Mouse (Mus musculus) intestine, embryonic 16.5 days (tissue): ENCODE results near the gene App. TPM values are rescaled to one million over a fixed set of nuclear protein-coding genes. Genes with fewer than 3 reads are reported as not detected.

Experiments
- ATAC-seq: fragments of 200-750 bp; cut with Nextera tagmentation; 2 replicates; pipeline ENCODE4 v1.8.0; 2017; ENCODE audit warnings: moderate TSS enrichment, moderate library complexity
- H3K27ac ChIP-seq: fragments of 300-500 bp; sonication (generic); 2 replicates; pipeline ENCODE4 v1.5.1; 2014; ENCODE audit warnings: mild to moderate bottlenecking, low read length
- H3K27me3 ChIP-seq: fragments of 300-500 bp; sonication (generic); replicated peaks from 2 replicates; pipeline ENCODE4 v1.6.1; 2014; ENCODE audit warnings: low read length, control low read depth, mixed read lengths; ENCODE audit not compliant: control insufficient read depth, insufficient read depth
- H3K36me3 ChIP-seq: fragments of 300-500 bp; sonication (generic); 2 replicates; pipeline ENCODE4 v1.6.1; 2014; ENCODE audit warnings: low read length, control low read depth; ENCODE audit not compliant: control insufficient read depth, insufficient read depth
- H3K4me1 ChIP-seq: fragments of 300-500 bp; sonication (generic); 2 replicates; pipeline ENCODE4 v1.6.1; 2014; ENCODE audit warnings: low read length, control low read depth, mixed read lengths; ENCODE audit not compliant: control insufficient read depth, insufficient read depth
- H3K4me2 ChIP-seq: fragments of 300-500 bp; sonication (generic); 2 replicates; pipeline ENCODE4 v1.6.1; 2014; ENCODE audit warnings: low read depth, low read length, control low read depth
- H3K4me3 ChIP-seq: fragments of 300-500 bp; sonication (generic); 2 replicates; pipeline ENCODE4 v1.5.1; 2014; ENCODE audit warnings: mild to moderate bottlenecking, low read length
- H3K9ac ChIP-seq: fragments of 300-500 bp; sonication (generic); 2 replicates; pipeline ENCODE4 v1.6.1; 2014; ENCODE audit warnings: low read depth, low read length
- H3K9me3 ChIP-seq: fragments of 300-500 bp; sonication (generic); 2 replicates; pipeline ENCODE4 v1.6.1; 2016; ENCODE audit warnings: low read length, control low read depth; ENCODE audit not compliant: control insufficient read depth
- WGBS: fragments of 180-500 bp; shearing (Covaris S2); extraction: QIAGEN DNeasy Blood & Tissue Kit; methylation state at CpG from one replicate; pipeline ENCODE4 v1.1.7; 2014; 5-methylcytosine and 5-hydroxymethylcytosine counted together
- polyA plus RNA-seq: library from polyadenylated mRNA; unstranded; fragments of >200 nt; fragmentation: Nextera tagmentation; extraction: Ambion mirVana; gene quantifications from 2 replicates; pipeline ENCODE4 v1.2.1, GENCODE M21; 2015

The App gene
- polyA plus RNA-seq, 1 experiment from 2014 or later, result 125 TPM

DNA sequence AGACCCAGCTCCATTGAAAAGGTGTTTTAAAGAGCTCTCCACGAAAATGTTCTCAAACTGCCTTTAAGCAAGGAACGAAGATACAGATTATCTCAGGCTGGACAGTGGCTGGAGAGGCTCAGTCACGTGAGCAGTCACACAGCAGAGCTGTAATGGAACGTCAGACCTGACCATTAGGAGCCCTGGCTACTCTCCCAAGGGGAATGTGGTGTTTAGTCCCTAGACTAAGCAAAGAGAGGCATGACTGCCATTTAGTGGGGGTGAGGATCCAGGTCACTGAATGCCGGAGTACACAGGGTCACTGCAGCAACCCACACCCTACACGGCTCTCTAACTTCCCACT lies 199.4 kb downstream of the App start:
- 87% methylated on average over 6 of the region's 6 CpGs for WGBS
- Histone ChIP-seq H3K4me1 (peaks cover 7% of the 10 kb centered on the region), H3K4me2 (no peak overlapping the region), H3K9ac (no peak overlapping the region), H3K27me3 (no peaks in the 10 kb centered on the region), H3K9me3 (no peaks in the 10 kb centered on the region), H3K36me3 (peaks cover 7% of the 10 kb centered on the region), H3K27ac (no peak overlapping the region), H3K4me3 (no peak overlapping the region)
- ATAC-seq, result no peak

- H3K4me1 ChIP-seq, result peaks cover 6% of the 10 kb centered on the region
- H3K27ac ChIP-seq, result no peak overlapping the region
- H3K9ac ChIP-seq, result no peak overlapping the region
- WGBS, result 93% methylated on average over 15 of the region's 15 CpGs
- no peaks in the 10 kb centered on the region for H3K27me3 ChIP-seq
- peaks cover 7% of the 10 kb centered on the region for H3K36me3 ChIP-seq
- H3K4me2 ChIP-seq, result no peak overlapping the region
- no peak overlapping the region for H3K4me3 ChIP-seq
- no peaks in the 10 kb centered on the region for H3K9me3 ChIP-seq
- ATAC-seq, result no peak
Measured at GRCm38 (mm10) chr16:84973446-84974175, 200.0 kb downstream of the App start.

GRCm38 (mm10) chr16:84971535-84972330 lies 201.8 kb downstream of the App start:
- ATAC-seq, result peak; percentile 73
- 40% methylated on average over 16 of the region's 16 CpGs for WGBS
- no peak overlapping the region for H3K9ac ChIP-seq
- no peaks in the 10 kb centered on the region for H3K9me3 ChIP-seq
- H3K27me3 ChIP-seq, result no peaks in the 10 kb centered on the region
- H3K4me1 ChIP-seq, result peaks cover 3% of the 10 kb centered on the region; the same call in 1 of the 2 replicates
- no peak overlapping the region for H3K27ac ChIP-seq
- peaks cover 3% of the 10 kb centered on the region for H3K36me3 ChIP-seq
- H3K4me2 ChIP-seq, result no peak overlapping the region
- H3K4me3 ChIP-seq, result no peak overlapping the region

DNA sequence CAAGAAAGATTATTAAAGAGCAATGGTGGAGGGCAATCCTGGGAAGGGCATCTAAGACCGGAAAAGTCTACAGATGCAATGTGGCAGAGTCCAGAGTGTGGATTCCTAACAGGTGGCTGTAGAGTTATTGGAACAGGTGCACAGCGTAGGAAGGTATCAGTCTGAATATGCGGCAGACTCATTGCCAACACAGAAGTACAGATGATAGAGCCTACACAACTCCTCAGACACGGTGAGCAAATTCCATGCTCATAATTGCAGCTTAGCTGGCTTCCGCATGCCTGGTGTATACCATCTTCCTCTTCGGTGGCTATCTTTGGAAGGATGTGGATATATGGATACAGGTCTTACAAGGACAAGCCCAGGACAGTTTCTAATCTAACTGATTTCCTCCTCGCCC lies 204.5 kb downstream of the App start:
- no peak for ATAC-seq
- peaks cover 3% of the 10 kb centered on the region; the same call in 1 of the 2 replicates for H3K36me3 ChIP-seq
- no peak overlapping the region for H3K4me3 ChIP-seq
- H3K4me1 ChIP-seq, result peaks cover 3% of the 10 kb centered on the region; the same call in 1 of the 2 replicates
- H3K9me3 ChIP-seq, result no peaks in the 10 kb centered on the region
- no peak overlapping the region for H3K27ac ChIP-seq
- 94% methylated on average over 7 of the region's 7 CpGs for WGBS
- H3K9ac ChIP-seq, result no peak overlapping the region
- no peak overlapping the region for H3K4me2 ChIP-seq
- H3K27me3 ChIP-seq, result no peaks in the 10 kb centered on the region

DNA sequence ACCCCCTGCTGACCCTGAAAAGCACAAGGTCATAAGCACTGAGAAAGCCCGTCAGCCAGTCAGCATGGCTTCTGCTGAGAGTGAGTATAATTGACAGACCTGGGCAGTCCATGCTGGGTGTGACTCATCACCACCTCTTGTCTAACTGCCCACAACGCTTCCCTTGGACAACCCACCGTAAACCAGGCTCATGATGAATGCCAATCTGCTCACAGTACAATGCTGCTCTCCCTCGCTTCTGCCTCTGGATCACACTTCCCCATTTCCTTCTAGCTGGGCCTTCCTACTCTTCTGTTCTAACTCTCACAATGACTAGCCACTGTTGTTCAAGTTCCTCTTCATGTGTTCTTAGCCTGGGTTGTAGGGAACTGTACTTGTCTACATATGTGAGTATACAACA lies 206.6 kb downstream of the App start:
- WGBS, result 82% methylated on average over 4 of the region's 4 CpGs
- H3K4me2 ChIP-seq, result no peak overlapping the region
- no peaks in the 10 kb centered on the region for H3K9me3 ChIP-seq
- no peak for ATAC-seq
- H3K27me3 ChIP-seq, result no peaks in the 10 kb centered on the region
- no peak overlapping the region for H3K27ac ChIP-seq
- no peak overlapping the region for H3K4me3 ChIP-seq
- H3K4me1 ChIP-seq, result peaks cover under 1% of the 10 kb centered on the region; the same call in 1 of the 2 replicates
- H3K9ac ChIP-seq, result no peak overlapping the region
- H3K36me3 ChIP-seq, result no peaks in the 10 kb centered on the region

- Histone ChIP-seq H3K4me1 (no peaks in the 10 kb centered on the region), H3K36me3 (no peaks in the 10 kb centered on the region), H3K27me3 (no peaks in the 10 kb centered on the region), H3K4me3 (no peak overlapping the region), H3K4me2 (no peak overlapping the region), H3K9me3 (no peaks in the 10 kb centered on the region), H3K9ac (no peak overlapping the region), H3K27ac (no peak overlapping the region)
- 68% methylated on average over 13 of the region's 13 CpGs for WGBS
- ATAC-seq, result no peak
Measured at GRCm38 (mm10) chr16:84966096-84966495, 207.5 kb downstream of the App start.

DNA sequence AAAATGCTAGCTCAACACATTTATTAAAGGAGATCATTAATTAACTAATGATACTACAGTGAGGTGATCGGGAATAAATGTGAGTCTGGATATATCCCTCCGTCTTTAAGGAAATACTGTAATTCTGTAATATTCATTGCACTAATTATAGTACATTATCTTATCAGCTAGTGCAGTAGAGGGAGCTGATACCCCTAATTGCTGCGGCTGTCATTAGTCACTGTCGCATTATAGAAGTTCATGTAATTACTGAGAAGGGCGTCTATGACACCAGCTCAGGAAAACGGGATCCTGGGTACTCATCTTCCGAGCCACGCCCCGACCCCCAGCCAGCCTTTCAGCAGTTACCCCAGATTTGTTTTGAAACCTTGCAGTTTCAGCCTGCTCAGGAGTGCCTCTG lies 209.6 kb downstream of the App start:
- no peak overlapping the region for H3K27ac ChIP-seq
- no peak overlapping the region for H3K4me2 ChIP-seq
- H3K27me3 ChIP-seq, result no peaks in the 10 kb centered on the region
- H3K36me3 ChIP-seq, result 0 out of 2 replicates have a peak, but pooled peaks cover 4% of the 10 kb centered on the region
- no peak overlapping the region for H3K9ac ChIP-seq
- WGBS, result 77% methylated on average over 9 of the region's 9 CpGs
- no peaks in the 10 kb centered on the region for H3K4me1 ChIP-seq
- H3K9me3 ChIP-seq, result no peaks in the 10 kb centered on the region
- no peak for ATAC-seq
- H3K4me3 ChIP-seq, result no peak overlapping the region

DNA sequence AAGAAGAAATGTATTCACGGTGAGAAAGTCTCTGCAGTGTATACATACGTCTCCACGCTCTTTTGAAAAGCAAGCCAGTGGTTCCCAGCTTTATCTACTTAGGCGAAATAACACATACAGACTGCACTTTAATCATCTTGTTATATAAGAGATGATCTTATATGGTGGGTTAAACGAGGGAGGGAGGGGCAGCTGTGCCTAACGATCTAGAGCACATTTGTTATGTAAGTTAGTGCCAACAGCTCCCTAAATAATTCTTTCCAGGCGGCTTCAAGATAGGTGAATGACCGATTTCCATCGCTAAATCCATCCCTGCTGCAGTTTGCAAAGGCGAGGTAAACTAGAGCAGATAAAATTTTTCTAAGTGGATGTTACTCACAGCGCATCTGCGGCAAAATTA lies 210.0 kb downstream of the App start:
- 85% methylated on average over 12 of the region's 12 CpGs for WGBS
- 0 out of 2 replicates have a peak, but pooled peaks cover 4% of the 10 kb centered on the region for H3K36me3 ChIP-seq

DNA sequence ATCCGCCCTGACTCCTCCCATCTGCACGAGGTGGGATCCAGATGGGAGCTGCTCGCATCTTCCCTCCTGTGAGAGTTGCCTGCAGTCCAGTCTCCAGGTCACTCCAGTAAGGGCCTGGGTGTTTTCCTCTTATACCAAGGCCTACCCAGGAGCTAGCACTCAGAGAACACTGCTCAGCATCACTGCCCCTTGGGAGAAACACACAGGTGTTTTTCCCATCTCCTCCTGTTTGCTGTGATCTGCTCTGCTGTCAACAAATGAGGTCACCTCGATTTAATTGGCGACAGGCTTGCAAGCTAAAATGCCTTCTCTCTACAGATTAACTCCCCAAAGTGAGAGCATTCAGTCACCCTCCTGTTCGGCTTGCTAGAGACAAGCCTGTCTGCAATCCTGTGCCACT lies 216.3 kb downstream of the App start:
- H3K36me3 ChIP-seq, result 0 out of 2 replicates have a peak, but pooled peaks cover 4% of the 10 kb centered on the region
- WGBS, result 75% methylated on average over 6 of the region's 6 CpGs

More for the DNA sequence above, 210.0 kb downstream of the App start:
- Histone ChIP-seq H3K4me1 (no peaks in the 10 kb centered on the region), H3K4me2 (no peak overlapping the region), H3K27ac (no peak overlapping the region), H3K9ac (no peak overlapping the region), H3K9me3 (no peaks in the 10 kb centered on the region), H3K27me3 (no peaks in the 10 kb centered on the region), H3K4me3 (no peak overlapping the region)
- ATAC-seq, result no peak

More for the DNA sequence above, 216.3 kb downstream of the App start:
- Histone ChIP-seq H3K27me3 (no peaks in the 10 kb centered on the region), H3K9ac (no peak overlapping the region), H3K27ac (no peak overlapping the region), H3K9me3 (no peaks in the 10 kb centered on the region), H3K4me2 (no peak overlapping the region), H3K4me1 (peaks cover 3% of the 10 kb centered on the region; the same call in 1 of the 2 replicates), H3K4me3 (no peak overlapping the region)
- no peak for ATAC-seq
